Mouse (Mus musculus): ENCODE results near the gene Thap4. TPM values are rescaled to one million over a fixed set of nuclear protein-coding genes. Genes with fewer than 3 reads are reported as not detected.
A peak's percentile ranks its signal among the peaks of the same experiment; 100 is the strongest.

Thap4 gene
- total RNA-seq, 2 experiments from 2014 or later = 30.0 to 35.0 TPM

DNA sequence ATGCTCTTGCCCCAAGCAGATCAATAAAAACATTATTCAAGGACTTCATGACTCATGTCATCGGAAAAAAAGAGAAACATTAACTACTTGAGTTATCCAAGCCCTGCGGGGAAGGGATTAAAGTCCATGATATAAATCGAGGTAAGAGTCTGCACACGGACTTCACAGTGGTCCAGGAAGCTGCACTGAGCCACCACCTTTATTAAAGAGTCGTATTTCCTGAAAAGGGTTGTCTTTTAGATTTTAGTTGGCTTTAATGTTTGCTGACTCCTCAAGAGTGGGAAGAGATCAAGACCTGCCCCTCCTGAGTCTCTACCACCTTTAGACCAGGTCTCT lies 97.7 kb downstream of the Thap4 start:
- ATAC-seq (replicated peaks; ENCODE audit: low FRiP score, low TSS enrichment, poor library complexity, severe bottlenecking) = no peak

GRCm38 (mm10) chr1:93656325-93657024 lies 98.2 kb downstream of the Thap4 start:
- ATAC-seq (replicated peaks; ENCODE audit: low FRiP score, low TSS enrichment, poor library complexity, severe bottlenecking) = peak; percentile 36; the same call in 1 of the 2 replicates

GRCm38 (mm10) chr1:93654798-93655197 lies 99.9 kb downstream of the Thap4 start:
- ATAC-seq (replicated peaks; ENCODE audit: low FRiP score, low TSS enrichment, poor library complexity, severe bottlenecking) = no peak

DNA sequence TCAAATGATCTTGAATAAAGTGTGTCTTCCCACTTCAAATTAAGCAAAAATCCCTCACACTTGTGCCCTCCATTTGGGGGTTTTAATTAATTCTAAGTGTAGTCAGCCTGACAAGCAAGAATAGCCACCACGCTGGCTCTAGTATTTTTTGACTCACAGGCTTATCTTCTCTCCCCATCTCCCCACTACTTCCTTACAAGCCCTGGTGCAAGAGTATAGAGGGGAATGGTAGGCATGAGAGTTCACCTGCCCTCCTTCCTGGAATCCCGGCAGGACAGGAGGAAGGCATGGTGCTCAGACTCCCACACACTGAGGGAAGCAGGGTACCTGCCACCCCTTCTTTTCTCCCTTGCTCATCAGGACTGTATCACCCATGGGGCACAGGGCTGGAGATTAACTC lies 100.4 kb downstream of the Thap4 start:
- ATAC-seq (replicated peaks; ENCODE audit: low FRiP score, low TSS enrichment, poor library complexity, severe bottlenecking) = no peak

Other genes starting within 250 kb of the Thap4 start
- 3.0 and 8.4 TPM in 2 replicates for gene Farp2, start 242.8 kb downstream of the Thap4 start, total RNA-seq (2014; fragmentation: Nextera tagmentation)
- gene Farp2, start 242.8 kb downstream of the Thap4 start, total RNA-seq (2017) = 2.0 and 2.2 TPM in 2 replicates
- 63.5 and 82.3 TPM in 2 replicates for gene Stk25, start 96.2 kb downstream of the Thap4 start, total RNA-seq (2014; fragmentation: Nextera tagmentation)
- gene Stk25, start 96.2 kb downstream of the Thap4 start, total RNA-seq (2017) = 50.4 and 60.8 TPM in 2 replicates
- gene Bok, start 69.2 kb downstream of the Thap4 start, total RNA-seq (2014; fragmentation: Nextera tagmentation) = not detected in 2 replicates
- not detected in 2 replicates for gene Bok, start 69.2 kb downstream of the Thap4 start, total RNA-seq (2017)
- gene Atg4b, start 3.4 kb downstream of the Thap4 start, total RNA-seq (2014; fragmentation: Nextera tagmentation) = 57.9 and 79.1 TPM in 2 replicates
- 55.6 and 116 TPM in 2 replicates for gene Atg4b, start 3.4 kb downstream of the Thap4 start, total RNA-seq (2017)
- gene Dtymk, start 47.1 kb upstream of the Thap4 start, total RNA-seq (2014; fragmentation: Nextera tagmentation) = 264 and 315 TPM in 2 replicates
- gene Dtymk, start 47.1 kb upstream of the Thap4 start, total RNA-seq (2017) = 217 and 254 TPM in 2 replicates
- gene Ing5, start 49.1 kb upstream of the Thap4 start, total RNA-seq (2014; fragmentation: Nextera tagmentation) = 17.9 and 18.0 TPM in 2 replicates
- 44.7 and 53.8 TPM in 2 replicates for gene Ing5, start 49.1 kb upstream of the Thap4 start, total RNA-seq (2017)
- gene D2hgdh, start 70.0 kb upstream of the Thap4 start, total RNA-seq (2014; fragmentation: Nextera tagmentation) = 13.4 and 22.1 TPM in 2 replicates
- gene D2hgdh, start 70.0 kb upstream of the Thap4 start, total RNA-seq (2017) = 18.1 and 21.8 TPM in 2 replicates
- not detected in 2 replicates for gene Gal3st2, start 106.4 kb upstream of the Thap4 start, total RNA-seq (2014; fragmentation: Nextera tagmentation)
- gene Gal3st2, start 106.4 kb upstream of the Thap4 start, total RNA-seq (2017) = not detected in 2 replicates
- gene Gal3st2b, start 163.4 kb upstream of the Thap4 start, total RNA-seq (2014; fragmentation: Nextera tagmentation) = not detected in 2 replicates
- gene Gal3st2b, start 163.4 kb upstream of the Thap4 start, total RNA-seq (2017) = not detected in 2 replicates
- gene Gal3st2c, start 235.6 kb upstream of the Thap4 start, total RNA-seq (2014; fragmentation: Nextera tagmentation) = not detected in 2 replicates
- not detected in 2 replicates for gene Gal3st2c, start 235.6 kb upstream of the Thap4 start, total RNA-seq (2017)